Mouse (Mus musculus) kidney, embryonic 14.5 days (tissue): ENCODE data around the gene Nptx1. TPM values are rescaled to one million over a fixed set of nuclear protein-coding genes. Genes with fewer than 3 reads are reported as not detected.

ENCODE experiments used
- ATAC-seq: fragments of 200-750 bp; cut with Nextera tagmentation; 2 replicates; pipeline ENCODE4 v1.8.0; 2017; ENCODE audit warnings: moderate number of reproducible peaks, mild to moderate bottlenecking, moderate TSS enrichment, moderate library complexity; ENCODE audit not compliant: low FRiP score, low TSS enrichment
- H3K27ac ChIP-seq: fragments of 300-500 bp; sonication (generic); 2 replicates; pipeline ENCODE4 v1.5.1; 2014; ENCODE audit warnings: low read depth, mild to moderate bottlenecking, low read length, moderate library complexity, mixed read lengths
- H3K27me3 ChIP-seq: fragments of 300-500 bp; sonication (generic); 2 replicates; pipeline ENCODE4 v1.6.1; 2014; ENCODE audit warnings: mild to moderate bottlenecking, low read length; ENCODE audit not compliant: control insufficient read depth, insufficient read depth
- H3K36me3 ChIP-seq: fragments of 300-500 bp; sonication (generic); 2 replicates; pipeline ENCODE4 v1.6.1; 2014; ENCODE audit warnings: low read length, mixed read lengths; ENCODE audit not compliant: control insufficient read depth, insufficient read depth
- H3K4me1 ChIP-seq: fragments of 300-500 bp; sonication (generic); 2 replicates; pipeline ENCODE4 v1.6.1; 2014; ENCODE audit warnings: low read length, mixed read lengths; ENCODE audit not compliant: control insufficient read depth, insufficient read depth
- H3K4me2 ChIP-seq: fragments of 300-500 bp; sonication (generic); replicated peaks from 2 replicates; pipeline ENCODE4 v1.6.1; 2014; ENCODE audit warnings: low read depth, mild to moderate bottlenecking, low read length
- H3K4me3 ChIP-seq: fragments of 300-500 bp; sonication (generic); 2 replicates; pipeline ENCODE4 v1.5.1; 2014; ENCODE audit warnings: mild to moderate bottlenecking, low read length
- H3K9ac ChIP-seq: fragments of 300-500 bp; sonication (generic); 2 replicates; pipeline ENCODE4 v1.6.1; 2014; ENCODE audit warnings: low read depth, mild to moderate bottlenecking, low read length, moderate library complexity
- H3K9me3 ChIP-seq: fragments of 300-500 bp; sonication (generic); 2 replicates; pipeline ENCODE4 v1.6.1; 2016; ENCODE audit warnings: low read length; ENCODE audit not compliant: control insufficient read depth
- WGBS: fragments of 180-500 bp; shearing (Covaris S2); extraction: QIAGEN DNeasy Blood & Tissue Kit; methylation state at CpG from one replicate; pipeline ENCODE4 v1.1.7; 2014; 5-methylcytosine and 5-hydroxymethylcytosine counted together
- polyA plus RNA-seq: library from polyadenylated mRNA; unstranded; fragments of >200 nt; fragmentation: Nextera tagmentation; extraction: Ambion mirVana; gene quantifications from 2 replicates; pipeline ENCODE4 v1.2.1, GENCODE M21; 2014

Nptx1 gene
- polyA plus RNA-seq, 1 experiment from 2014 or later, result 0.53 TPM

GRCm38 (mm10) chr11:119540560-119540959 lies 7.0 kb downstream of the Nptx1 start:
- H3K27ac ChIP-seq, result no peak overlapping the region
- ATAC-seq, result no peak
- no peaks in the 10 kb centered on the region for H3K36me3 ChIP-seq
- H3K4me1 ChIP-seq, result peaks cover 3% of the 10 kb centered on the region
- H3K4me2 ChIP-seq, result no peak overlapping the region
- WGBS, result 79% methylated on average over 9 of the region's 9 CpGs
- no peak overlapping the region for H3K4me3 ChIP-seq
- H3K27me3 ChIP-seq, result peaks cover 28% of the 10 kb centered on the region
- no peaks in the 10 kb centered on the region for H3K9me3 ChIP-seq
- H3K9ac ChIP-seq, result no peak overlapping the region

DNA sequence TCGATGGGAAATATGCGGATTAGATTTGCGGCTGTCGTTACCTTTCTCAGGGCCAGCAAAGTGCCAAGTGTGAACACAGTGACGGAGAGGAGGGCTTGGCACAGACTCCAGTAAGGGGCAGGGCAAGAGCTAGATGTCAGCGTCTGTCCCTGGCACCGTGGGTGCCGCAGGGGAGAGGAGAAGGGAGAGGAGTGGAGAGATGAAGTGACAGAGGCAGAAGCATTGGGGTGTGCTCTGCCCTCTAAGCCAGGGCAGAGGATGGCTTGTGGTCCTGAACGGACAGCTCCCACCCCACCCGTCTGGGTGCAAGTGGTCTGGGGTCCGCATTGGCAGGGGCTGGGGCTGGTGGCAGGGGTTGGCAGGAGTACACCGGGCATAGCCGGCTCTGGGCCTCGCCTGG lies 7.6 kb downstream of the Nptx1 start:
- 31% methylated on average over 13 of the region's 14 CpGs for WGBS
- H3K27me3 ChIP-seq, result peaks cover 22% of the 10 kb centered on the region
- ATAC-seq, result no peak
- H3K4me1 ChIP-seq, result no peaks in the 10 kb centered on the region
- no peak overlapping the region for H3K27ac ChIP-seq
- H3K4me2 ChIP-seq, result no peak overlapping the region
- no peaks in the 10 kb centered on the region for H3K36me3 ChIP-seq
- H3K9ac ChIP-seq, result no peak overlapping the region
- no peak overlapping the region for H3K4me3 ChIP-seq
- no peaks in the 10 kb centered on the region for H3K9me3 ChIP-seq

DNA sequence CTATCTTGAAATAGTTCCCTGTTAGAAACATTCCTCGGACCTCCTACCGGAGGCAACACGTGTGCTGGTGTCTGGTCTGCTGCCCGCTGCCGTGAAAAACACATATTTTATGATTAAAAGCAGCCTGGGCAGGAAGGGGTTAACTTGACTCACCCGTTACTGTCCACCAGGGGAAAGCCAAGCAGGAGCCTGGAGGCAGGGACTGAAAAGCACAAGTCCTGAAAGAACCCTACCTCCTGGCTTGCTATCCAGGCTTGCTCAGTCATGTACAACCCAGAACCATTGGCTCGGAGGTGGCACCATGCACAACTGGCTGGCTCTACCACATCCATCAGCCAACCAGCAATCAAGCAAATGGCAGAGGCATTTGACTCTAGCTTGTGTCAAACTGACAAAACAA lies 13.8 kb downstream of the Nptx1 start:
- WGBS, result 63% methylated on average over 7 of the region's 7 CpGs
- Histone ChIP-seq H3K27me3 (no peaks in the 10 kb centered on the region), H3K27ac (no peak overlapping the region), H3K36me3 (no peaks in the 10 kb centered on the region), H3K9ac (no peak overlapping the region), H3K9me3 (no peaks in the 10 kb centered on the region), H3K4me1 (no peaks in the 10 kb centered on the region), H3K4me3 (no peak overlapping the region), H3K4me2 (no peak overlapping the region)
- no peak for ATAC-seq

- Histone ChIP-seq H3K9me3 (no peaks in the 10 kb centered on the region), H3K9ac (no peak overlapping the region), H3K27me3 (no peaks in the 10 kb centered on the region), H3K4me2 (no peak overlapping the region), H3K4me1 (no peaks in the 10 kb centered on the region), H3K27ac (no peak overlapping the region), H3K4me3 (no peak overlapping the region), H3K36me3 (no peaks in the 10 kb centered on the region)
- WGBS, result 76% methylated on average over 8 of the region's 8 CpGs
- ATAC-seq, result no peak
Measured at GRCm38 (mm10) chr11:119532460-119532859, 15.1 kb downstream of the Nptx1 start.

- Histone ChIP-seq H3K27ac (no peak overlapping the region), H3K9me3 (no peaks in the 10 kb centered on the region), H3K27me3 (no peaks in the 10 kb centered on the region), H3K9ac (no peak overlapping the region), H3K4me1 (0 out of 2 replicates have a peak, but pooled peaks cover 4% of the 10 kb centered on the region), H3K4me2 (no peak overlapping the region), H3K36me3 (no peaks in the 10 kb centered on the region), H3K4me3 (no peak overlapping the region)
- WGBS, result 60% methylated on average over 11 of the region's 11 CpGs
- no peak for ATAC-seq
Measured at GRCm38 (mm10) chr11:119528930-119529329, 18.6 kb downstream of the Nptx1 start.

GRCm38 (mm10) chr11:119526068-119526966 lies 21.2 kb downstream of the Nptx1 start:
- H3K27ac ChIP-seq, result no peak overlapping the region
- no peaks in the 10 kb centered on the region for H3K36me3 ChIP-seq
- H3K9ac ChIP-seq, result no peak overlapping the region
- H3K27me3 ChIP-seq, result no peaks in the 10 kb centered on the region
- no peak for ATAC-seq
- no peak overlapping the region for H3K4me2 ChIP-seq
- H3K4me3 ChIP-seq, result no peak overlapping the region
- 0 out of 2 replicates have a peak, but pooled peaks cover 4% of the 10 kb centered on the region for H3K4me1 ChIP-seq
- H3K9me3 ChIP-seq, result no peaks in the 10 kb centered on the region
- WGBS, result 76% methylated on average over 14 of the region's 14 CpGs

DNA sequence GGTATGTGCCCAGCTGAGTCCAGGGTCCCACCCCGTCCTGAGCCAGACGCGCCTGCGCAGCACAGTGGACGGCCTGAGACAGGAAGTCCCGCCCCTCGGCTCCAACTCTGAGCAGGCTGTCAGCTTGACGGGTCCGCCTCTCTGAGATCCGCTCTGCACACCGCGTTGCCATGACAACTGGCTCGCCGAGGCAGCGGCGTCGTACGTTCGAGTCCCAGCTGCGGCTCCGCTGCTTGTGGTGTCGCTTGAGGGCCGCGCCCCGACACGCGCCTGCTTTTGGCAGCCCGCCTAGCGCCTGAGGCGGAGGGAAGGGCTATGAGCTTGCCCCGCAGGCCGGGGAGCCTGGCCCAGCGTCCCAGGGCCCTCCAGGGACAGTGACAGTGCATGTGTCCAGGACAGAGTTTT lies 23.0 kb downstream of the Nptx1 start:
- Histone ChIP-seq H3K4me1 (0 out of 2 replicates have a peak, but pooled peaks cover 4% of the 10 kb centered on the region), H3K4me2 (peak overlapping the region; percentile 63), H3K4me3 (peak overlapping the region; percentile 46), H3K27ac (no peak overlapping the region), H3K36me3 (no peaks in the 10 kb centered on the region), H3K9me3 (no peaks in the 10 kb centered on the region), H3K9ac (peak overlapping the region; percentile 59; the same call in 1 of the 2 replicates), H3K27me3 (no peaks in the 10 kb centered on the region)
- 2% methylated on average over 33 of the region's 33 CpGs for WGBS
- ATAC-seq, result peak; percentile 98

DNA sequence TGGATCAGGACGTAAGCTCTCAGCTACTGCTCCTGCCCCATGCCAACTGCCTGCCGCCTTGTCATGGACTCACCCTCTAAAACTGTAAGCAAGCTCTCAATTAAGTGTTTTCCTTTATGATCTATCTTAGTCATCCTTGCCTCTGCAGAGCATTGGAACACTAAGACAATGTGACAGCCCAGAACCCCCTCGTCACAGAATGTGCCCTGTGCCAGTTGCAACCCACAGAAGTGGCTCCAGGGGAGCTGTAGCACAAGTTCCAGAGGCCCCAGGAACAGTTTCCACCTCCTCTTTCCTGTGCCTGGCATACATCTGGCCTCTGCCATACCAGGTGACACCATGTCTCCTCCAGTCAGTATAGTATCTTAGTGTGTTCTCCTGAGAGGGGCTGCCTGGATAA lies 24.2 kb downstream of the Nptx1 start:
- WGBS, result 89% methylated on average over 3 of the region's 3 CpGs
- Histone ChIP-seq H3K4me2 (no peak overlapping the region), H3K4me1 (0 out of 2 replicates have a peak, but pooled peaks cover 4% of the 10 kb centered on the region), H3K9me3 (no peaks in the 10 kb centered on the region), H3K27ac (no peak overlapping the region), H3K9ac (no peak overlapping the region), H3K36me3 (no peaks in the 10 kb centered on the region), H3K4me3 (no peak overlapping the region), H3K27me3 (no peaks in the 10 kb centered on the region)
- no peak for ATAC-seq

- Histone ChIP-seq H3K36me3 (no peaks in the 10 kb centered on the region), H3K27me3 (no peaks in the 10 kb centered on the region), H3K9me3 (no peaks in the 10 kb centered on the region), H3K4me3 (no peak overlapping the region), H3K27ac (no peak overlapping the region), H3K4me1 (0 out of 2 replicates have a peak, but pooled peaks cover 4% of the 10 kb centered on the region), H3K9ac (no peak overlapping the region), H3K4me2 (no peak overlapping the region)
- 82% methylated on average over 8 of the region's 8 CpGs for WGBS
- no peak for ATAC-seq
Measured at GRCm38 (mm10) chr11:119522779-119523178, 24.8 kb downstream of the Nptx1 start.
